Mouse (Mus musculus) heart, adult 2 months (tissue): ENCODE data around the gene Fam193a.

Source experiments
- CTCF ChIP-seq: fragments of 200-600 bp; IDR thresholded peaks from 2 replicates; pipeline ENCODE4 v1.8.1; 2022; ENCODE audit warnings: antibody characterized with exemption, mild to moderate bottlenecking, moderate library complexity
- EP300 ChIP-seq: fragments of 200-500 bp; IDR thresholded peaks from 2 replicates; pipeline ENCODE4 v1.6.1; 2011; ENCODE audit warnings: low read depth, low read length, control low read depth; ENCODE audit not compliant: insufficient read depth
- POLR2A ChIP-seq: fragments of 200-500 bp; IDR thresholded peaks from 2 replicates; pipeline ENCODE4 v1.6.1; 2011; ENCODE audit warnings: mild to moderate bottlenecking, low read depth, low read length, control low read depth; ENCODE audit not compliant: insufficient read depth

DNA sequence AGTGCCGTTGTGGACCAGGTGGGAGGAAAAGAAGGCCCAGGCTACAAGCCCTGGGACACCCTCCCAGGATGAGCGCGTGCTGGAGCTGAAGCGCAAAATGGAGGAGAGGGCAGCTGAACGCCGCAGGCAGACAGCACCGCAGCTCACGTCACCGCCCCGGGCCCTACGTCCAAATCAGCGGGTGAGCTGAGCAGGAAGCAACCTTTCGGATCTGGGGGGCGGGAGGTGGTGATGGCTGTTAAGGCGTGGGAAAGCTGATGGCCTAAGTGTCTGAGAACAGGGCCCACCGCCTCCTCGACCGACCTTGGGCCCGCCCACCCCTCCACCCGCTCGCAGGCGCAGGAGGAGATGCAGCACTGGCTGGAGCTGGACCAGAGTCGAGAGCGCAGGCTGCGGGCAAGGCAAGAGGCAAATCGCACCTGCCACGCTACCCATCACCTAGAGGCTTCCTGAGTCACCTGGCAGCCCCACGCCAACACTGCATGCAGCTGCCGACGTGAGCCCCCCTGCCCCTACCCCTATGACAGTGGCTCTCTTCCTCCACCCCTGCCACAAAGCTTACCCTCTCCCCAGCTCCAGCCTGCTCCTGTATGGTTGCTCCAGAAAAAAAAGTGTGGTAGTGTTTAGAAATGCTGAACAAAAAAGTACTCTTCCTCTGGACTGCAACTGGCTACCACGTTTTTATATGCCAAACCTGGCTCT lies 42.7 kb upstream of the Fam193a start:
- TF ChIP-seq EP300 (no peak), CTCF (no peak), POLR2A (no peak)
